Mouse (Mus musculus) left cerebral cortex, adult 11 months (tissue): Measurements from ENCODE around the gene Gm7073.

ENCODE experiments used
- DNase-seq: peaks from one replicate; pipeline ENCODE4 v3.0.0; 2022; ENCODE audit warnings: low spot score

Gm7073 gene

DNA sequence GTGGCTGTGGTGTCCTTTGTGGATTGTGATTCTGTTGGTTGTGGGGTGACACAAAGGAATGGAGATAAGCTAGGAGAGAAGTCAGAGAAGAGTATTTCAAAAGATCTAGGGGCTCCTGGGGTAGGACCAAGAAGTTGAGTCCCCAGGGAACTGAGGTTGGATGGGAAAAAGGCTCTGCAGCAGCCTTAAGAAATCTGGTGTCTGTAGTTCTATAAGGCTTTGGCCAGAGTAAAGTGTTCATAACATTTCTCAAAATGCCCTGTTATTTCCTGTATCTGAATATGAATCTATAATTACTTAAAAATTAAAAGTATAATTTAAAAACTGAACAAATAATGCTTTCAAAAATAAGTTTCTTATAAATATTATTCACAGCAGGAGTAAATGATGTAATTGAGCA is at the start of gene Gm7073:
Gene Gm7073, minus strand, starts transcription at position 101 of the 400 bp plus-strand sequence.
- no peak for DNase-seq

GRCm38 (mm10) chrX:60570539-60570938 is 31.5 kb upstream of the Gm7073 start:
- DNase-seq: no peak

GRCm38 (mm10) chrX:60569047-60569446 is 30.0 kb upstream of the Gm7073 start:
- DNase-seq: no peak

DNA sequence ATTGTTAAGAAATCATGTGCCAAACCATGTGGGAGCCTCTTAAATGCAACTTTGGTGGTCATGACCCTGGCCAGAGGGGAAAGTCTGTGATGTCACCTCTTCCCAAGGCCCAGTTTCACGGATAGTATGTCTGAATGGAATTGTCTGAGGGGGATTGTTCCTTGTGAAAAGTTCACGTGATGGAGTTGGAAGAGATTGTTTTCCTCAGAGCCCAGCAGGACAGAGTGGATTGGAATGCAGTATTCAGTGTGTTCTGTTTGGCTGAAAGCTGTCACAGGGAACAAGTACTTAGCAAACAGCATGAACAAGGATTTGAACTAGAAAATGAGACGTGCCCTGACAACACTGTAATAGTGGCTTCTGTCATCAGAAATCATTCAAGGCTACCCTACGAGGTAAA is 16.2 kb upstream of the Gm7073 start:
- DNase-seq: no peak

GRCm38 (mm10) chrX:60547444-60548304 is 8.6 kb upstream of the Gm7073 start:
- no peak for DNase-seq

- DNase-seq: no peak
Measured at GRCm38 (mm10) chrX:60547098-60547443, 8.0 kb upstream of the Gm7073 start.

- no peak for DNase-seq
Measured at GRCm38 (mm10) chrX:60545906-60546305, 6.9 kb upstream of the Gm7073 start.

- DNase-seq: no peak
Measured at GRCm38 (mm10) chrX:60545444-60545843, 6.4 kb upstream of the Gm7073 start.

DNA sequence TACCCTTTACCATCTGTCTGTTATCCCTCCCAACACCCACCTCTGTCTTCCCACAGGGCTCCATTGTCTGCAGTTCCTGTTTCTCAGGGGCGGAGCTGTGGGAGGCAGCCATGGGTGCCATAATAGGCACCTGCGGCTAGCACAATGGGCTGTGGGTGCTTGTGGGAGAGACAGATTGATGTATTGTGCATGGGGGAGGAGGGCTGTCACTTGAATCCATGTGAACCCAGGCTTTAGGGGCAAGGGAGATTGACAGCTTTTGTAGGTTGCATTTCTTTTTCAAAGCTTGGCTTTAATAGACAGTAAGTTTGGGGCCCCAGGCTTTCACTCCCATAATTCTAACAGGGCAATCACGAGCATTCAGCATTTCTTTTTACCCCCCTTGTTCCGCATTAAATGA is 5.0 kb upstream of the Gm7073 start:
- DNase-seq: no peak

GRCm38 (mm10) chrX:60542901-60543300 is 3.9 kb upstream of the Gm7073 start:
- no peak for DNase-seq

GRCm38 (mm10) chrX:60503995-60504394 is 35.1 kb downstream of the Gm7073 start:
- DNase-seq: no peak

DNA sequence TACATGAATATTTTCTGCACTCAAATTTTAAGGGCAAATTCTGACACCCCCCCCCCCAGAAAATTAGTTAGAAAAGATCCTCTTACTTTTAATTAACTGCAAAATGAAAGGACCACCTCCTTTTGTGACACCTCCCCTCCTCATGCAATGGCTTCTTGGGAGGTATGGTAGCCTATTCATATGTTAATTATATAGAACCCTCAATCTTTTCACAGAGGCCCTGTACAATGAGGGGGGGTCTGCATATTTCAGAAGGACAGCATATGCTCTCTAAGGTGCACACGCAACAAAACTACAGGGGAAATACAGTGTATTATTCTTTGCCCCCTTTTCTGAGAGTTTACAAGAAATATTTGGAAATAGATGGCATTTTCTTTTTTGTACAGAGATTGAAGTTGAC is 41.3 kb downstream of the Gm7073 start:
- no peak for DNase-seq

DNA sequence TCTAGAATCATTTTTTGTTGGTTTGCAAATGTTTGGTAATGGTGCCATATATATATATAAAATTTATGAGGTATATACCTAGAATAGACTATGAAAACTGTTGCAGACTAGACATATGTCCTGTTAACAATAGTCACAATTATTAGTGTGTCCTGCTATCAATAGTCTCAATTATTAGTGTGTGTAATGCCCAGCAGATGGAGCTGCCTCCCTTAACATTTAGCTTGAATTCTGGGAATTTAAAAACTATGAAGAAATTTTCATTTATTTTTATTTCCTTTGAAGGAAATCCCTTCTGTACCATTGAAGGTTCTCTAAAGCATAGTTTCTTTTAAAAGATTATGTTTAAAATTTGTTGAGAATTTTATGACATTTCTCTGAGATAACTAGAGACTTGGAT is 43.7 kb downstream of the Gm7073 start:
- DNase-seq: no peak

GRCm38 (mm10) chrX:60463786-60464185 is 75.3 kb downstream of the Gm7073 start:
- no peak for DNase-seq

- no peak for DNase-seq
Measured at GRCm38 (mm10) chrX:60414563-60415111, 124.4 kb downstream of the Gm7073 start.

GRCm38 (mm10) chrX:60405681-60406080 is 133.4 kb downstream of the Gm7073 start:
- DNase-seq: no peak

DNA sequence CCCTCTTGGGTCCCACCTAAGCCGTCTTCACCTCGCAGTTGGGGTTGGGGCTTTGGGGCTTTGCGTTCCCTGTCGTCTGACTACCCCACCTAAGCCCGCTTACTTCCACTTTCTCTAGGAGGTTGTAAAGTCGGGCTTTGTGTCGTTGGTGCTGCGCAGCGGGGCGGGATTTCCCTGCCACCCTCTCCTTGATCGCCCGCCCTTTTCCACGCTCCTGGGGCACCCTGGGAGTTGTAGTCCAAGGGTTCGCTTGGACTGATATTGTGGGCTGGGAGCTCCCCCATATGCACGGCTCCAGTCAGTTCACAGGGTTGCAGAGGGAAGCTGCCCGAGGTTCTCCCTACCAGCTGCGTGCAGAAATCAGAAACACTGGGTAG is 134.4 kb downstream of the Gm7073 start:
- peak; percentile 78 for DNase-seq

DNA sequence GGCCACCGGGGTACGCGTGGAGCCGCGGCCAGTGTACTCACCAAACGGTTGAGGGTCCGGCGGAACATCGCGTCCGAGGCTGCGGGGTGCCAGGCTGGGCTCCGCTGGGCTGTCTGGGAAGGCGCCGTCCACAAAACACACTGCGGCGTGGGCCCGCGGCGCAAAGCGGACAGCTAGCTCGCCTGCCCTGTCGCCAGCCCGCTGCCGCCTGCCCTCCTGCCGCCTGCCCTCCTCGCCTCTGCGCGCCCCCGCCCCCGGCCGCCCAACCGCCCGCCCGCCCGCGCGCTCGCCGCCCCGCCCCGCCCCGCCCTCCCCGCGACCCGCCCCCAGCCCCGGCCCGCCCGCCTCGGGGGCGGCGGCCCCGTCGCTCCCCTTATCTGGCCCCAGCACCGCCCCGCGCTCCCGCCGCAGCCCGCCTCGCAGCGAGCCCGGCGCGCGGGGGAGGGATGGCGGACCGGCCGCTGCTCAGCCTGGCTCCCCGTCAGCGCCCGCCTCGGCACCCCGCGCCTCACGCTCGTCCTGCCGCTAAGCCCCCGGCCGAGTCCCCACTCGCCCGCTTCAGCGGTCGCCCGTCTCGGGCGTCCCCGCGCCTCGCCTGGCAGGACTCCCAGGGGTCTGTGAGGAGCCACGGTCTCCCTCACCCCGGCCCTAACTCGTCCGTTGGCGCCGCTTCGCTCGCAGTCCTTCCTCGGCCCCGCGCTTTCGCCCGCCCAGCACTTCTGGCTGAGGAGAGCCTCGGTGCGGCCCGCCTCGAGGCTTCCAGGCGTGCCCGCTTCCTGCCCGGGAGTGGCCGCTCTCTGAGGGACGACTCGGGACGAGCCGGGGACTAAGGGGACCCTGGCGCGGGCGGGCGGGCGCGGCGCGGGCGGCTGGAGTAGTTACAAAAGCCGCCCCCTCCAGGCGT is 135.0 kb downstream of the Gm7073 start:
- no peak for DNase-seq

GRCm38 (mm10) chrX:60403062-60403763 is 135.8 kb downstream of the Gm7073 start:
- no peak for DNase-seq

- DNase-seq: no peak
Measured at GRCm38 (mm10) chrX:60394292-60394691, 144.8 kb downstream of the Gm7073 start.

- no peak for DNase-seq
Measured at GRCm38 (mm10) chrX:60386852-60387251, 152.2 kb downstream of the Gm7073 start.
